Mouse (Mus musculus): ENCODE measurements around the gene BC025920.

- TF ChIP-seq CTCF (IDR thresholded peaks at IDR 0.05; ENCODE audit: extremely low read depth, insufficient read length, insufficient replicate concordance, low read depth, low read length), result no peak
- no peak for TF ChIP-seq POLR2A (IDR thresholded peaks at IDR 0.05; ENCODE audit: low read depth, low read length)
These were observed 34.6 kb upstream of the BC025920 start for GRCm38 (mm10) chr10:81571501-81571876.
